Mouse (Mus musculus) cerebellum, adult (tissue): ENCODE results near the gene Mettl2.

ENCODE experiments used
- ATAC-seq: cut with Nextera tagmentation; 2 replicates; pipeline ENCODE4 v1.9.2; 2017; ENCODE audit warnings: mild to moderate bottlenecking, moderate library complexity, mixed read lengths; ENCODE audit not compliant: insufficient number of reproducible peaks, low FRiP score, low TSS enrichment

Gene Mettl2

GRCm38 (mm10) chr11:105152017-105152300 lies 25.7 kb downstream of the Mettl2 start:
- no peak for ATAC-seq

GRCm38 (mm10) chr11:105152357-105152899 lies 26.2 kb downstream of the Mettl2 start:
- ATAC-seq: no peak

- ATAC-seq: no peak
Measured at GRCm38 (mm10) chr11:105153068-105153833, 27.0 kb downstream of the Mettl2 start.

- no peak for ATAC-seq
Measured at GRCm38 (mm10) chr11:105155915-105156314, 29.7 kb downstream of the Mettl2 start.

- no peak for ATAC-seq
Measured at GRCm38 (mm10) chr11:105156748-105157267, 30.6 kb downstream of the Mettl2 start.

- ATAC-seq: no peak
Measured at GRCm38 (mm10) chr11:105158047-105158446, 31.8 kb downstream of the Mettl2 start.

GRCm38 (mm10) chr11:105159673-105160360 lies 33.6 kb downstream of the Mettl2 start:
- no peak for ATAC-seq

GRCm38 (mm10) chr11:105161411-105161810 lies 35.2 kb downstream of the Mettl2 start:
- ATAC-seq: no peak

- no peak for ATAC-seq
Measured at GRCm38 (mm10) chr11:105164516-105165510, 38.6 kb downstream of the Mettl2 start.

GRCm38 (mm10) chr11:105166780-105167179 lies 40.6 kb downstream of the Mettl2 start:
- ATAC-seq: no peak

GRCm38 (mm10) chr11:105178516-105178915 lies 52.3 kb downstream of the Mettl2 start, which contains the start of gene Tlk2:
TSS of gene Tlk2 (plus strand) at chr11:105178807.
- ATAC-seq: no peak

GRCm38 (mm10) chr11:105179523-105179922 lies 53.3 kb downstream of the Mettl2 start:
- ATAC-seq: no peak

- ATAC-seq: peak; percentile 50; the same call in 1 of the 2 replicates
Measured at GRCm38 (mm10) chr11:105180471-105181091, 54.4 kb downstream of the Mettl2 start.

- peak; percentile 87 for ATAC-seq
Measured at GRCm38 (mm10) chr11:105181126-105181637, 55.0 kb downstream of the Mettl2 start.

- ATAC-seq: peak; percentile 37; the same call in 1 of the 2 replicates
Measured at GRCm38 (mm10) chr11:105181689-105182460, 55.6 kb downstream of the Mettl2 start.

- ATAC-seq: no peak
Measured at GRCm38 (mm10) chr11:105182461-105182855, 56.2 kb downstream of the Mettl2 start.

- ATAC-seq: no peak
Measured at GRCm38 (mm10) chr11:105184678-105185077, 58.5 kb downstream of the Mettl2 start.
